Mouse (Mus musculus): Measurements from ENCODE around the gene Slc22a12.

DNA sequence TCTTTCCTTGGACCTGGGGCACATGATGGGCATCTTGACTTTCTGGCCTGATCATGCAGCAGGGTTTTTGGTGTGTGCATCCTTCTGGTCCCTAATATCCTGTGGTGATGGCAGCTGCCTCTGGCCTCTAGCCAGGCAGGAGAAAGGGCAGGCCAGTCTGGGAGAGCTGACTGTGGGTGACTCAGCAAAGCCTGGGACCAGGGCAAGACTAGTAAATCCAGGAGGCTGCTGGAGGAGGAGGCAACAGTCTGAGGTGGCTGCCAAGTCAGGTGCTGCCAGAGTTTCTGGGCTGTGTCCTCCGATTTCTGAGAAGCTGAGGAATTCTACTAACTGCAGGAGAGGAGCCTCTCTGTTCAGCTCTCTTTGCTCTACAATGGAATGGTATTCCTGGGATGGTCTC lies 3.3 kb upstream of the Slc22a12 start:
- TF ChIP-seq CTCF (conservative IDR thresholded peaks at IDR 0.05; ENCODE audit: insufficient read depth, insufficient read length, low read depth, low read length) (no peak), POLR2A (IDR thresholded peaks at IDR 0.05; ENCODE audit: low read depth, low read length) (no peak)

Data from kidney, adult 2 months (tissue).